Mouse (Mus musculus) thymus, postnatal 0 days (tissue): ENCODE measurements at regions not wholly inside any gene's neighbourhood (a gene's known extent, or its start where the extent isn't known, plus 50 kb on each side); places are given as distances from the start of the nearest gene placed in this dataset.
A peak's percentile ranks its signal among the peaks of the same experiment; 100 is the strongest.
"Not testable (repeated sequence)": the region's sequence is repeated elsewhere in the genome, so short reads cannot be mapped to it uniquely, and the experiment has no call there.

Source experiments
- DNase-seq: peaks from one replicate; pipeline ENCODE4 v3.0.0-alpha.2; 2015; ENCODE audit warnings: low spot score

DNA sequence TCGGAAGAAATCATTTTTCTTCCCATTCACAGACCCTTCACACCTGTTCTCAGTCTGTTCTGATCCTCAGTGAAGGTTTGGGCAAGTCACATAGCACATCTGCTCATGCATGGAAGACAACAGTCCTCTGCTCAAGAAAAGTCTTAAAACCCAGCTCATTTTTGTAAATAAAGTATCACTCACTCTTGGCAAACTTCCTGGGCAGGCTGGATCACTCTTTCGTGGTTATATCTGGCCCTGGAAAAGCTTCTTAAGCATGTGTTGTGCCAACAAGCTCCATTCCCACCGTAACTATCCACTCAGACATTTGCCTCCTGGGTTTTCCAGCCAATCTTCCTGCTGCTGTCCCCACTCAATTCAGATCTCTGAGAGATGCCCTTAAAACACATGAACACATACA, 103.2 kb upstream of the Cep85l start:
- DNase-seq = no peak

DNA sequence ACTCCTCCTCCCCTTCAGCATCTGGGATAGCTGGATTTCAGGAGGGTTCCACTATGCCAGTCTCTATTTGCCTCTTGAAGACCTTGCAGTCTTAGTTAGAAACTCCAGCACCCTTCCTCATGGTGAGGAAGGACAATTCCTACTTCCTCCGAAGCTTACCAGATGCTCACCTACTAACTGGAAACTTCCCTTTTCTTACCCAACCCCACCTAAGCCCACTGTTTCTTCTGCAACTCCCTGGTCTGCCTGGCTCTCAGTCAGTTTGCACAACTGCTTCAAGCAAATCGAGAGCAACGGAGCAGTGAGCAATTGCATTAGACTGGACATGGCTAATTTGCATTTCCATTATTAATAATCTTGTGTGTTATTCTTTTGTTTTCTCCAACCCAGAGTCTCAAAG, 90.5 kb upstream of the Cep85l start:
- DNase-seq = no peak

DNA sequence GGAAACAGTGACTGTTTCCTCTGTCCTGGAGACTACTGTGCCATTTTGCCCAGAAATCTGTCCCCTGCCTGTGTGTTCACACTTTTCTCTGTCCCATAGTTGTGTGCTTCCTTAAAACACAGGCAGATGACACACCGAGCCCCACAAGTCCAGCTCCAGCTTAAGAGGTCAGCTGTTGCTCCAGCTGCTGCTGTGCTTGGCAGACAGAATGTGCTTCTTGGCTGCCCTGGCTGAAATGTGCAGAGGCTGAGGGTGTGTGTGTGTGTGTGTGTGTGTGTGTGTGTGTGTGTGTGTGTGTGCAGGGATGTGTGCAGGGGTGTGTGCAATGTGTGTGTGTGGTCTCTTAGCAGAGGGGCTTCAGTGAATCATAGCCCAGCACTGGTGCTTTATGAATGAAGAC, 89.9 kb upstream of the Cep85l start:
- no peak for DNase-seq

DNA sequence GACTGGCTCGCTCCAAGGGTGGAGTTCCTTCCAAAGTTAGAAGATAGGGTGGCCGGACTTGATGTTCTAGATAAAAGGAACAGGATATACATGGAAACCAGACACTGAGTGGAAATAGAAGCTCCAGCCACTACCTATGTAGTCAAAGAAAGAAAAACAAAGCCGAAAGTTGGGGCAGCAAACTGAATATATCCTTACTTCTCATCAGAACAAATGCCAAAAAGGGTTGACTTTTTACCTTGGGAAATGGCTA, 88.5 kb upstream of the Cep85l start:
- DNase-seq = no peak

DNA sequence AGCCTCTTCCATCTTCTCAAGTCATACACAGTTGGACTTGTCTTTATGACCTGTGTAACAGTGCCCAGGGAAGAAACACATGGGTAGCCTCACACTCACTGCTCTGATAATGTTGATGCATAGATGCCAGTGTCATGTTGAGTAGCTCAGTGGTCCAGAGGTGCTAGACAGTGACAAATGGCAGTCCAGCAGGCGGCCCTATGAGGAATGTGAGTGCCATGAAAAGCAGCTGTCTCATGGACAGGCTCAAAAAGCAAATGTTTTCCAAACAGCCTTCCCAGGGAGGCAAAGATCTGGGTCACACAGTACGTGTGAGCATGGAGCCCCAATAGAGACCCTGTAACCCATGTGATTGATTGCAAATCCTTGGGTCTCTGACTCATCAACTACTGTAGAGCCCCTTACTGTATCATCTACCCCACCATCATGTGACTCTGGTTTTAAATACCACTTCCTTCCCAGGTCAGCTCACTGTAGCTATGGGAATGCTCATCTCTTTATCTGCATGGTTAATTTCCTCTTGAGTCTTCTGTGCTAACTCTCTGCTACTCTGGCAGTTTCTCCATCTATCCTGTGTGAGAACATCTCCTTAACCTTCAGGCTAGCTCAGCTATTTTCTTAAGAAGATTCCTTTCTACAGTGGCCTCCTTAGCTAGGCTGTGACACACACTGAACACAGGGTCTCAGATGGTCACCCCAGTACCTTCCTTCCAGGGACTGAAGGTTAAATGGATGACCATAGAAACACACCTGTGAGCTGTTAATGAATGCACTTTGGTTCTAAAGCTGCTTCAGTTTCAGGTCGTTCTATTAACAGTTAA, 87.9 kb upstream of the Cep85l start:
- no peak for DNase-seq

DNA sequence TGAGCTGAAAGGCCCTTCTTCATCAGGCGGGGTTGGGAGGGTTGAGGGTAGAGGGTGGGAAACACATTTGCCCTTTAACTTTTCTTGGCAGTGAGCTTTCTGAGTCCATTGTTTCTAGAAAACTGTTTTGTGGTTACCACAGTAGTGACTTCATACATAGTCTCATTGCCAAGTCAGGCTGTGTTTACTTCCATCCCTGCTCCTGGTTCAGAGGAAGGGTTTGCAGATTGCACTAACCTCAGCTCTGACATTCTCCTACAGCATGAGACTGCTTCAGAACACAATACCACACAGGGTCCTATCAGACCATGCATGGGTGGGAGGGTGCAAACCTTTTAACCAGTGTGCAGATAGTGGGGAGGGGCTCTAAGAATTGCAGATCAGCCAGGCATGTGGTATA, 87.1 kb upstream of the Cep85l start:
- no peak for DNase-seq

DNA sequence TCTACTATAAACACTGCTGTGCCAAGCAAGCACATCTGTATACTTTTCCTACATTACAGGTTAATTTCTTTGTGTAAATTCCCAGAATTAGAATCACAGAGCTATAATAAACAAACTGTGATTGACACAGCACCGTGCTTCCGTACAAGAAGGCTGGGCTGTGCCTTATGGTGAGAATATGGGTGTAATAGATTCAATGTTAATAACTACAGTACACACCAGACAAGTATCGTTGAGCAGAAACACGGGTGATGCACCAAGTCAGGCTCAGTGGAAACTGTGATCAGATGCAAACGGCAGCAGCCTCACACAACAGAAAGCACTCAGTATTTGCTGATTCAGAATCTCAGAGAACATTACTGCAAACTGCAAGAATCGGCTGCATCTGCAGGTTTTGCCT, 86.5 kb upstream of the Cep85l start:
- no peak for DNase-seq

DNA sequence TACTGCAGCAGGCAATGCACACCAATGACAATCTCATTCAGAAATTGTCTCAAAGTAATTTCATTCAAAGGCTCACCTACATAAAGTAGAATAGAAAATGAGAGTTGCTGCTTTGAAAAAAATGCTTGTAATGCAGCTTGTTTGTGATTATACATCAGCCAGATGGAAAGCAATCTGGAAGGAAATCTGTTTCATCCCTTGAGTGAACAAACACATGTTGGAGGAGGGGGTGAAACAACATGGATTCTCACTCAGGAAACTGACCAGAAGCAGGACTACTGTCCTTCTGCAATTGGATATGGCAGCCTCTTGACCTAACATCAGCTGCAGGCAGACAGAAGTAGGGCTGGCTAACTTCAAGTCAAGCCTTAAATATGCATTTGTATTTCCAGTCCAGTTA, 84.8 kb upstream of the Cep85l start:
- no peak for DNase-seq

DNA sequence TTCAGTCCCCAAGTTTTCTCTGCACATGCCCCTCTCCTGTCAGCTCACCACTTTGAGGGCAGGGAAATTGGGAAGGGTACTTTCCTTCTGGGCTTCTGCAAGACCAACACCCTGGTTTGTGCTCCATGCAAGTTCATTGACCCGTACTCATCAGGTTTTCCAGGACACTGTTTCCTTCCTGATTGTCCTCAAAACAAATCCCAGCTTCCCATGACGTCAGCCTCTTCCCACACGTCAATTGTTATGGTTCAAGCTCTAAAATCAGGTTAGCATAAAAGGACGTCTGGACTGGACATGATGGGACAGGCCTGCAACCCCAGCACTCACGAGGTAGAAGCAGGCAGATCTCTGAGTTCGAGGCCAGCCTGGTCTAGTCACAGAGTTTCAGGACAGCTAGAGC, 84.3 kb upstream of the Cep85l start:
- no peak for DNase-seq

DNA sequence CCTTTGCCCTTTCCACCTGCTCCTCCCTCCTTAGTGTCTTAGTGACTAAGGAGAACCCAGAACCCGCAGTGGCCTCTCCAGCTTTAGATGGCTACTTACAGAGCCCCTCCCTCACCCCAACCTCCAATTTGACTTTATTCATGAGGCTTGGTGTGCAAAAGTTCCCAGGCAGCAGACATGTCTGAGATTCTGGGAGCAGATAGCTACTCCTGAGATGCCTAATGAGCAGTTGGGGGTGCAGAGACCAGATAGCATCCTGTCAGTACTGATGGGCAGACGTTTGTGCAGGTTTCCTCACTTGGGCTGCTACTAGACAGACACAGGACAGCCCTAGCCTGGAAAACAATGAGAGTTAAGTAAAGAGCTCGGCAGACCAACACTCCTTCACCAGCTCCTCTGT, 83.7 kb upstream of the Cep85l start:
- no peak for DNase-seq

DNA sequence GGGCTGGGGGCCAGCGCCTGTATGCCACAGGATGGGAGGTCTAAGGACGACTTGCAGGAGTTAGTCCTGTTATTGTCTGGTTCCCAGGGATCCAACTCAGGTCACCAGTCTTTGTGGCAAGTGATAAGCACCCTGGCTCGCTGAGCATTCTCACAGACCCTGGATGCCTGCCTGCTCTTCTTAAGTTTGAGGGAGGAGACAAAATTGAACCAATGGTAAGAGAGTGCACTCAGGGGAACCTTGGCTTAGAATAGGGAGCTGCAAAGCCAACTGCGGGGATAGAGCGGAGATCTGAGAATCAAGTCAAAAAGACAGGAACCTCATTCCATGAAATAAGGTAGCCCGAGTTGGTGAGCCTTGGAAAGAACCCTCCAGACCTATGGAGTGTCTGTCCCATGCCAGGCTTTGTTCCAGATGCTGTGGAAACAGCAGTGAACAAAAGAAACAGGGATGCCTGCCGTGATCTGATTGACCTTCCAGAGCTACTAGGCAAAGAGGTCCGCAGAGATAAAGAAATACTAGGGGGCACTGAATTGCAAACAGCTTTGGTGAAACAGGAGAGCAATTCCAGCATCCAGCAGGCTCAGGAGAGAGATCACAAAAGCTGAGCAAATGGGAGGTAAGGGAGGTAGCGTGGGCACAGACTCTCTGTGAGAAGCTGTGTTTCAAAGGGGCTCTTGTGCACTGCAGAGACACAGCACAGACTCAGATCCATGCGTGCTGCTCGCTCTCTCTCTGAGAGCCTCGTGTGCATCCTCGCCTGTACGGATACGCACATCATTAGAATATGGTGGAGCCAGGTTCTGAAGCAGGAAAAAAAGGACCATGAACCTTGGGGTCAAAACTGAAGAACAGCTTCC, 82.9 kb upstream of the Cep85l start:
- DNase-seq = no peak

DNA sequence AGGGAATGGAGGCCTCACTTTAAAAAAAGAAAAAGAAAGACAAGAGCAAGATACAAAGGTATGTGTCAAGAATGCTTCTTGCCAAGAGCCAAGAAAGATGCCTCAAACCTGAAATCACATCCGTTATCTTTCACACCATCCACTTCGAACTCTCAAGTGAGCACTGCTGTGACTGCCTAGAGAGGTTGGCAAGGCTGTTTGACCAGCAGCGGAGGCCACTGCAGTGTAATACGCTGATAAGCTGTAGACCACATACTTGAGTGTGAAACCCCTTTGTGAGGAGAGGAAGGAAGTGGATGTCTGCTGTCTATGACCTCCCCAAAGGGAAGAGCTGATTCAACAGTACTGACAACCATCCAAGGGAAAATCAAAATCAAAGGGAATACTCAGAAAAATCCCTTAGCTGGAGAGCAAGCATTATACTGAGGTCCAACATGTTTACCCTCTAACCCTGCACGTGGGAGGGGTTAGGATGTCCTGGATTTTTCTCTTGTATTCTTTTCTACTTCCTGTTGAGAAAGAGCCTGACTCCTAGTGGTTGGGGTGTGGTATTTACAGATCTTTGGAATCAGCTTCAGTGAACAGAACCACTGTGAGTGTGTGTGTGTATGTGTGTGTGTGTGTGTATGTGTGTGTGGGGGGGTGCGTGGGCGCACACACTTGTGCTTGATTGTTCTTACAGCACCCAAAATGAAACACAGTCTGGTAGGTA, 81.5 kb upstream of the Cep85l start:
- DNase-seq = peak; percentile 45

DNA sequence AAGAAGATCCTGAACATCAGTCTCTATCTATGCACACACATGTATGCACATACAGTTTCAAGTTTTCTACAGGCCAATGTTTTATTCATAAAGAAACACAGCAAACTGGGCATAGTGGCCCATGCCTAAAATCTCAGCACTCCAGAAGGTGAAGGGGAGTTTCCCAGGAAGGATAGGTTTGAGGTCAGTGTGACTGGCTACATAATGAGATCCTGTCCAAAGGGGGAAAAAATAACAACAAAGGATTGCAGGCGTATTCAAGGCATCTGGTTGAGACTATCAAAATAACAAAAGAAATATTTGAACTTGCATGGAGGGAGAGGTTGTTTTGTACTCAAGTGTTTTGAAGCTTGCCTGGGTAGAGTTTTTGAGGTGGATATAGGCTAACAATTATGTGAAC, 80.0 kb upstream of the Cep85l start:
- not testable (repeated sequence) for DNase-seq

DNA sequence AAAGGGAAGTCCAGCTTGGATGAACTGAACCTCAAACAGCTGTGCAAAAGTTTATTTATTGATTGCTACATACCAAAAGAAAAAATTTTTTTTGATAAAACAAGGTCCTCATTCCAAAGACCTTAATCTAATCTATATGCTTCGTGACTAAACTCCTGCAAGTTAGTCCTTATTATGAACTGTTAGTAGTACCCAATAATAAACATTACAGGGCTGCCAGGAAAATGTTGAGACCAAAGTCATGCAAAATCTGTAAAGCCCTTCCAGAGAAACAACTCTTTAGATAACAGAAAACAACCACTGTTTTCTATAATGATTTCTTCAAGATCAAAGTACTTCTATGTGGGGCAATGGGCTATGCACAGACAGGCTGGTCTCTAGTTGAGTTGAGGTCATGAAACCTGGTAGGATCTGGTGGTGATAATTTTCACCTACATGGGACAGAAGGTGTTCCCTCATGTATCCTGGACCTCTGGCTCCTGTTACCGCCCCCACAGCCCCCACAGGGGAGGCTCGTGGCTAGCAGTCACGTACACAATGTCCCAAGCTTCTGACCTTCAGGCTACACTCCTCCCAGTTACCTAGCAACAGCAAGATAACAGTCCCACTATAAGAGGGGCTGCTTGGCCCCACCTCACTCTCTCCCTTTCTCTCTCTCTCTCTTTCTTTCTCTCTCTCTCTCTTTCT, 76.4 kb upstream of the Cep85l start:
- no peak for DNase-seq

DNA sequence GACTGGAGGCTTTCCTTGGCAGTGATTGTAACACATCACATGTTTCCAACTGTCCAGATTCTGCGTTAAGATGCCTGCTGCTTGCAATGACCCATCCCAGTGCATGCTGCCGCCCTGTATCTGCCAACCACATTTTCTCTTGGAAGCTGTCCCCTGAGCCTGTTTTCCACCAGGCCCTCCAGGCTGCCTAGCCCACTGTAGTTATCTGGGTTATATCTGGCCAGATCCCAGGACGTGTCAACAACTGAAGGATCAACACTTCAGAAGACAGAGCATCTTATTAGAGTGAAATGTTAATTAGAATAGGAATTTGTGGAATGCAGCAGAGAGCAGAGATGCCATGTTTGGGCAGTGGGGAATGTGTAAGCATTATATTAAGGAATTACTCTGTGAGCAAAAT, 65.0 kb upstream of the Cep85l start:
- DNase-seq = no peak

DNA sequence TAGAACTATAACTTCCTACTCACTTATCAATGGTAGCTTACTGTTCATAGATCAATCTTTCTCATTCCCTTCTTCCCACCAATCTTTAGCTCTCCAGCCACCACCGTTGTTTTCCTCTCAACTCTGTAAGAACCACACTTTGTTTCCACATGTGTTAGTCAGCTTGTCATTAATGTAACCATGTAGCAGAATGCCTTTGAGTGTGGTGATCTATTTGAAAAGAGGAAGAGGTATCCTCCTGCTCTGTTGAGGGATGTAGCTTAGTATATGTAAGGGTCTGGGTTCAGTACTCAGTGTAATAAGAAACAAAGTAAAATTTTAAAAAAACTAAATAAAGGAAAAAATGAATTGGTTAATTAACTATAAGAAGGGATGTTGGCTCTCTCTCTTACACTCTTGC, 63.7 kb upstream of the Cep85l start:
- DNase-seq = no peak

DNA sequence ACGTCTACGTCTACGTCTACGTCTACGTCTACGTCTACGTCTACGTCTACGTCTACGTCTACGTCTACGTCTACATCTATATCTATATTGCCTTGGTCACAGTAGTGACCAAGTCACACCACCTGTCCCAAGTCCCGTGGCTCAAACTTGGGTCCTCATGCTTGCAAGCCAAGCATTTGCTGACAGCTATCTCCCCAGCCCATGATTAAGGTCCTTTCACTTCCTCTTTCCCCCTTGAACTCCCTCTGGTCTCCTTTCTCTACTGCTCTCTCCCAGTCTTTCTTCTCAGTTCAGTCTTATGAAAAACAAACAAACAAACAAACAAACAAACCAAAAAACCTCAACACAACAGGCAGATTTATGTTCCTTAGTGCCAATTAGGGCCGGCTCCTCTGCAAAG, 63.2 kb upstream of the Cep85l start:
- DNase-seq = no peak

DNA sequence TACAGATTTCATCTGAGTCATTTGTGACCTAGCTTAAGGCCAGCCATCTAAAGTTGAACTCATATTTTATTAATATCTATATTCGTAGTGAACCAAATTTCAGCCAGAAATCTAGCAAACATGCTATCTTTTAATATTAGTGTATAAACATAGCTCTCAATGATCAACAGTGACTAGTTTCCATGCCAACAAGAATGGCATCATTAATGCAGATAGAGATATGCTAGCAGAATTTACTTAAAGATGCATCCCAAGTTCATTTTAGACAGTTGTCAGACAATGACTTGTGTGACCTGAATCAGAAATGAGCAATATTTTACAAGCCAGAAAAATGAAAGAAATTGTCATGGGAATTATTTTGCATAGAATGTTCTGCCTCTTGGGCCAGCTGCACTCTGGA, 60.5 kb upstream of the Cep85l start:
- no peak for DNase-seq

DNA sequence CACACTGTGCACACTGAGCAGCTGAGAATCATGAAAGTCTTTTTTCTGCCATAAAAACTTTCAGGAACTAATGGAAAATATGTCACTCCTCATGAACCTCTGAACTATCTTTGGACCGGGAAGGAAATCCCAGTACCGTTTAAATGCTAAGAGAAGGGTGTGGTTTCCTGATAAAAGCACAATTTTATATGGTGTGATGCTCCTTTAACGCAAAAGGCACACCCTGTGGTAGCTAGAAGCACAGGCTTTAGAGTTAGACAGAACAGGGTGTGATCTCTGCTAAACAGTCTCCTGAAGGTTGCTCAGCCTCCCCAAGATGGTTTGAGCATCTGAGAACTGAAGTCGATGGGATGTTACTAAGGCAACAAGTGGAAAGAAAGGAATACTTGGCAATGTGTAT, 58.6 kb upstream of the Cep85l start:
- no peak for DNase-seq

DNA sequence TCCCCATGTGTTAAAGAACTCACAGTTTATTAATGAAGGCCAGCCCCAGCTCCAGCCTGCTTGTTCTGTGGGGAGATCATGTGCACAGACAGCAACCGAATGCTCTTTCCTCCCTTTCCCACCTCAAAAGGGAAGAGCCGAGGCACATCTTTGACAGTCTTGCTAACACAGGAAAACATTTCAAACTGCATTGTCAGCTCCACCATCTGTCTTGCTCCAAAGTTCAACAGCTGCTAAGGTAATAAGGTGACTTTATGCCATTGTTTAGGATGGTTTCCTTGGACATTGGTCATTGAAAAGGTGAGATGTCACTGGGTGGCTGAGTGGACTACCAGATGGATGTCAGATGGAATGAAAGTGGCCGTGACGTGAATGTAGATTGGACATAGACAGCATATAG, 58.0 kb upstream of the Cep85l start:
- DNase-seq = no peak

DNA sequence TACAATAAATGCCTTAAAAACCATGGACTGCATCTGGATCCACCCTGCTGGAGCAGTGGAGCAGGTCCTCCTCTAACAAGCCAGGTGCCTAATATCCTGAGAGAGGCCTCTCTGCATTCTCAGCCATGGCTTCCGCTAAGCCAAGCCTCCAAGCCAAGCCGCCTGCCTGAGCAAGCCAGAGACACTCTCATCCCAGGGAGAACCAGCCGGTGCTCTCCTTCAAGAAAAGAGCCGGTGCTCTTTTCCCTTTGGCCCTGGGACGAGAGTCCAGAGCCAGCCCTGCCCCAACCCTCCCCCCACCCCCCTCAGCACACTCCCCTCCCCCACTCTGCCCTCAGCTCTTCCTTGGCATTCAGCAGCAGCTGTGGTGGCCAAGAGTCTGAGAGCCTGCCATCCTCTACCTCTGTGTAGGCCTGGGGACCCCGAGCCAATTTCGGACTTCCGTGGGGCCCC, 56.3 kb upstream of the Cep85l start:
- DNase-seq = no peak
